34 mouse cellular contexts compared by ENCODE assay signal in the genomic region with DNA sequence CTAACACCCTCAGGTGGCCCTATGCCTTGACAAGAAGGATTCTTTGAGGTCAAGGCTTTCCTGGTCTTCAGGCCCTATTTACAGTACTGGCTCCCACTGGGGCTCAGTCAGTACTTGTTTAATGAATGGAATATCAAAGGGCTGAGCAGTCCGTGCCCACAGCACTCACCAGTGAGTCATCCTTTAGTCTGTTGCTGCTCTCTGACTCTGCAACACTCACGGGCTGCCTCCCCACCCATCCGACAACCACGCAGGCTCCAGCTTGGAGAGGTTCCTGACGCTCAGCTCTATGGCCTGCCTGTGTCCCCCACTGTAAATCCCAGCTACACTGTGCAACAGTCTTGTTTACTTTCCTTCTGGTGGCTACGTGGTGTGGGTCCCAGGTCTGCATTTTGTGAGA. TPM values are rescaled to one million over a fixed set of nuclear protein-coding genes. Genes with fewer than 3 reads are reported as not detected.
DNase-seq lines count a peak whose midpoint lies in the region; ATAC-seq and TF ChIP-seq lines count a peak whose summit lies in the region.
"Had no signal": no experiment of that assay in that cellular context is flagged by ENCODE, and none has a peak within 500 bp of the region (broad histone marks: within the 10 kb centered on the region; RNA-seq: fewer than 3 reads in every experiment).

No protein-coding gene starts in this region.

- H3K4me3 ChIP-seq in myocyte = no peak overlapping the region
- H3K4me3 ChIP-seq: erythroblast, embryonic 14.5 days; forebrain, embryonic 13.5 days; heart, adult 2 months; heart, embryonic 12.5 days; hindbrain, embryonic 13.5 days; liver, embryonic 12.5 days; midbrain, embryonic 15.5 days had no signal

- H3K27me3 ChIP-seq in myocyte (ENCODE audit: control insufficient read depth, insufficient read depth, insufficient read length) = no peaks in the 10 kb centered on the region
- H3K27me3 ChIP-seq: forebrain, embryonic 13.5 days; heart, embryonic 12.5 days; hindbrain, embryonic 13.5 days; liver, embryonic 12.5 days; midbrain, embryonic 15.5 days had no signal

- H3ac ChIP-seq in myocyte (ENCODE audit: control insufficient read depth, insufficient read length) = no peak overlapping the region

- H3K79me2 ChIP-seq in myocyte (ENCODE audit: control insufficient read depth, insufficient read depth) = no peaks in the 10 kb centered on the region

- H3K4me2 ChIP-seq in myocyte (ENCODE audit: low read depth) = peak overlapping the region; percentile 65
- H3K4me2 ChIP-seq: forebrain, embryonic 13.5 days; heart, embryonic 12.5 days; hindbrain, embryonic 13.5 days; liver, embryonic 12.5 days; midbrain, embryonic 15.5 days had no signal

- peak; percentile 66 to 74 for DNase-seq in adrenal gland, adult (ENCODE audit: inconsistent age in 2 of 2, low spot score in 1 of 2)
- no peak for DNase-seq in adrenal gland, postnatal 4 days (ENCODE audit: low spot score in 2 of 2)
- peak; percentile 74 for DNase-seq in NIH3T3 (ENCODE audit: low read depth)
- peak; percentile 38 for DNase-seq in adrenal gland, postnatal 14 days
- DNase-seq in kidney, adult 11 months = no peak
- DNase-seq in kidney, postnatal 10 days = no peak
- DNase-seq: cerebellum, adult 18-20 months; cerebellum, postnatal 10 days; gastrocnemius, postnatal 25 days; heart, adult 2 months; heart, postnatal 4 days; kidney, postnatal 4 days; layer of hippocampus, postnatal 36 days; left cerebral cortex, postnatal 4 days; lung, adult 18-20 months; lung, postnatal 10 days; right cerebral cortex, postnatal 25 days had no signal

- TF ChIP-seq POLR2A in myocyte (IDR thresholded peaks at IDR 0.05; ENCODE audit: insufficient read length, low read depth) = no peak

- ATAC-seq in inflammation-experienced regulatory T-cells, adult 6 months = no peak
- ATAC-seq: CD4-positive, CD25-positive, alpha-beta regulatory T cell, adult 4 months; forebrain, embryonic 13.5 days; intestine, postnatal 0 days; liver, embryonic 12.5 days; midbrain, embryonic 15.5 days had no signal

- no peaks in the 10 kb centered on the region for H3K36me3 ChIP-seq in myocyte (ENCODE audit: control insufficient read depth, insufficient read depth)
- H3K36me3 ChIP-seq: heart, embryonic 12.5 days; hindbrain, embryonic 13.5 days; liver, embryonic 12.5 days; midbrain, embryonic 15.5 days had no signal

TF ChIP-seq in myocyte, 11 proteins besides CTCF, POLR2A, EP300 and RAD21:
- TF ChIP-seq MYOD1 (IDR thresholded peaks at IDR 0.05; ENCODE audit: control insufficient read depth in 1 of 3, insufficient read length in 2 of 3, low read depth in 2 of 3) = peak in 1 of 3 experiments; percentile 45
- TF ChIP-seq CEBPB (IDR thresholded peaks at IDR 0.05; ENCODE audit: insufficient read depth, poor library complexity, severe bottlenecking) = 0 out of 2 replicates have a peak, but pooled peaks have one; percentile 16
- TF ChIP-seq SRF (IDR thresholded peaks at IDR 0.05; ENCODE audit: control insufficient read depth, insufficient read length, low read depth) = no peak
- TF ChIP-seq E2F4 (IDR thresholded peaks at IDR 0.05; ENCODE audit: insufficient read depth) = no peak

RNA-seq across cellular contexts. Expression of a gene that starts 5.0 kb away (rescaled TPM):
- total RNA-seq in adrenal gland, postnatal 4 days (2021) = not detected
- not detected in 2 replicates for total RNA-seq in adrenal gland, postnatal 14 days (2021)
- polyA plus RNA-seq in myocyte (2012; fragmentation: generic; extraction: Trizol) = 0.22 TPM
- not detected for polyA plus RNA-seq in inflammation-experienced regulatory T-cells, adult 6 months (2017; shearing (Covaris generic))
- total RNA-seq: gastrocnemius, postnatal 25 days; heart, adult 2 months; heart, postnatal 4 days; layer of hippocampus, postnatal 36 days; neutrophil, adult 5-6 weeks had no signal
- polyA plus RNA-seq: erythroblast, embryonic 14.5 days; forebrain, embryonic 13.5 days; heart, embryonic 12.5 days; heart, postnatal 0 days; intestine, postnatal 0 days; kidney, embryonic 14.5 days; midbrain, embryonic 15.5 days; neural tube, embryonic 11.5 days had no signal

RNA-seq across cellular contexts. Expression of a gene that starts 43.2 kb away (rescaled TPM):
- total RNA-seq in adrenal gland, postnatal 4 days (2021) = under 1 TPM; 0.48 to 0.85 TPM
- total RNA-seq in adrenal gland, postnatal 14 days (2021) = 1.6 and 7.5 TPM in 2 replicates
- 1.4 TPM for polyA plus RNA-seq in myocyte (2012; fragmentation: generic; extraction: Trizol)
- polyA plus RNA-seq in inflammation-experienced regulatory T-cells, adult 6 months (2017; shearing (Covaris generic)) = 10 to 100 TPM in 2 of 3 experiments, 1 to 10 TPM in 1; 3.4 to 20.1 (median 11.6) TPM
- total RNA-seq: common myeloid progenitor, adult 5-6 weeks; layer of hippocampus, adult 8-10 months; layer of hippocampus, postnatal 36 days; left cerebral cortex, postnatal 4 days had no signal
- polyA plus RNA-seq: embryonic facial prominence, embryonic 14.5 days; heart, embryonic 12.5 days; kidney, embryonic 14.5 days; neural tube, embryonic 11.5 days had no signal

Comparison
In these comparisons a context has a peak if more than half of its experiments do, and no peak if none do; other contexts are left out.
1. DNase-seq: peak in adrenal gland, adult (2 of 2), NIH3T3 (single experiment) and adrenal gland, postnatal 14 days (single experiment); none in adrenal gland, postnatal 4 days (0 of 2), kidney, adult 11 months (single experiment) and kidney, postnatal 10 days (single experiment).